Mouse (Mus musculus) gastrocnemius, postnatal 4 days (tissue): Measurements from ENCODE around the gene Vmn1r94. TPM values are rescaled to one million over a fixed set of nuclear protein-coding genes. Genes with fewer than 3 reads are reported as not detected.
"Not testable (repeated sequence)": the region's sequence is repeated elsewhere in the genome, so short reads cannot be mapped to it uniquely, and the experiment has no call there.

Experiments
- DNase-seq, 2 experiments: peaks; one replicate each; pipeline ENCODE4 v3.0.0; 2021 to 2022; ENCODE audit warnings: low spot score in 2 of 2, mixed read lengths in 2 of 2
- long read RNA-seq, 2 experiments: library from polyadenylated mRNA; stranded (forward); transcript quantifications; one replicate each; pipeline ENCODE4 v2.0.0; 2021
- total RNA-seq, 2 experiments: library from RNA; stranded (reverse); gene quantifications; 2 replicates each; pipeline ENCODE4 v1.2.3; 2021

Vmn1r94 gene
- not detected for total RNA-seq
- long read RNA-seq, experiment 1 = 0 reads
- long read RNA-seq, experiment 2 = 0 reads

- not testable (repeated sequence) for DNase-seq
Measured at GRCm38 (mm10) chr7:20168277-20168676, at the start of gene Vmn1r94. TSS of gene Vmn1r94 (minus strand) at chr7:20168377.

GRCm38 (mm10) chr7:20205507-20205906 is 37.3 kb upstream of the Vmn1r94 start, which contains the start of gene Gm6164:
TSS of gene Gm6164 (minus strand) at chr7:20205607.
- DNase-seq = not testable (repeated sequence)

- DNase-seq = not testable (repeated sequence)
Measured at GRCm38 (mm10) chr7:20193410-20193809, 25.2 kb upstream of the Vmn1r94 start, which contains the start of gene Vmn1r95. TSS of gene Vmn1r95 (plus strand) at chr7:20193710.

GRCm38 (mm10) chr7:20138988-20139387 is 29.2 kb downstream of the Vmn1r94 start, which contains the start of gene Vmn1r93:
TSS of gene Vmn1r93 (minus strand) at chr7:20139088.
- DNase-seq = not testable (repeated sequence)

GRCm38 (mm10) chr7:20122479-20122878 is 45.7 kb downstream of the Vmn1r94 start, which contains the start of gene Gm16442:
TSS of gene Gm16442 (minus strand) at chr7:20122579.
- not testable (repeated sequence) for DNase-seq

Other genes with a start within 250 kb of the Vmn1r94 start
- gene Pvr, start 247.2 kb downstream of the Vmn1r94 start, total RNA-seq = 10 to 100 TPM; 22.3 to 23.0 TPM
- gene Igsf23, start 217.6 kb downstream of the Vmn1r94 start, total RNA-seq = not detected
- gene Ceacam20, start 203.0 kb downstream of the Vmn1r94 start, total RNA-seq = not detected
- gene Nlrp9b, start 176.9 kb downstream of the Vmn1r94 start, total RNA-seq = not detected
- gene Vmn1r91, start 68.7 kb downstream of the Vmn1r94 start, total RNA-seq = not detected
- gene Gm16442, start 45.8 kb downstream of the Vmn1r94 start, total RNA-seq = not detected
- gene Vmn1r93, start 29.3 kb downstream of the Vmn1r94 start, total RNA-seq = not detected
- not detected for gene Vmn1r95, start 25.3 kb upstream of the Vmn1r94 start, total RNA-seq
- gene Gm6164, start 37.2 kb upstream of the Vmn1r94 start, total RNA-seq = not detected
- not detected for gene Gm4498, start 65.5 kb upstream of the Vmn1r94 start, total RNA-seq
- gene Gm5890, start 94.5 kb upstream of the Vmn1r94 start, total RNA-seq = not detected
- gene Gm4133, start 165.7 kb upstream of the Vmn1r94 start, total RNA-seq = not detected
- not detected for gene Gm5728, start 207.0 kb upstream of the Vmn1r94 start, total RNA-seq
- not detected for gene Vmn1r100, start 249.6 kb upstream of the Vmn1r94 start, total RNA-seq